Mouse (Mus musculus): ENCODE results near the gene Gabarapl2. TPM values are rescaled to one million over a fixed set of nuclear protein-coding genes. Genes with fewer than 3 reads are reported as not detected.
A peak's percentile ranks its signal among the peaks of the same experiment; 100 is the strongest.

The Gabarapl2 gene
- 272 and 278 TPM in 2 replicates for polyA plus RNA-seq (2014; fragmentation: Nextera tagmentation; extraction: Ambion mirVana)

DNA sequence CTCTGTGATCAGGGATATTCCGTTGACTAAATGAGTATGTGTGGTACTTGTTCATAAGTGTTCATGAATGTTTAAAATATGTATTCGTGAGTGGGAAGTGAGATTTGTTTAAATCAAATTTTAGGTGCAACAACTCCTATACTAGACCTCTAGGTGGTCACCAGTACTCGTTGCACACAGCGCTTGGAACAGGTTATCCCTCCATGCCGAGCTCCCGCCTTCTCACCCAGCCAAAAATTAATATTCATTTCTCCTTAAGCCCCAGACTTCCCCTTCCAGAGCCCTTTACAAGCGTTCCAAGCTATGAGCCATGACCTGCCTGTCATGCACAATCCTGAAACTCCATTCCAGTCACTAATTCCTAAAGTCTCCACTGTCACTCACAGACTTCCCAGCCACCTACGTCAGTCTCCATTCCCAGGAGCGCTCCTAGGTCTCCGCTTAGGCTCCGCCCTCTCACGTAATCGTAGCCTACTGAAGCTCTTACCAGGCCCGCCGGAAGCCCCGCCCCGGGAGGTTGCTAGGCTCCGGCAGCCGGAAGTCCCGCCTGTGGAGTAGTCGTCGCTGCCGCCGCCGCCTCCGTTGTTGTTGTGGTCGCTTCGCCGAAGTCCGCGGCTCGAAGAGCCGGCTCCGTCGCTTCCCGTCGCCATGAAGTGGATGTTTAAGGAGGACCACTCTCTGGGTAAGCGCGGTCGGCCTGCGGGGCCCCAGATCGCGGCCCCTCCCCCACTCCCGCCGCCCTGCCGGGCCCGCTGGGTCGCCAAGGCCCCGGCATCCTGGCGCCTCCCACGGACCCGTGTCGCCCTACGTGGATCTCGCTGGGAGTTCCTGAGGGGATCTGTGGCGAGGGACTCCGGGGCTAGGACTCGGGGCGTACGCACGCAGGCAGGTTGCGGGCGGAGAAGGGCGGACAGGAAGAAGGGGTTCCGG lies at the start of gene Gabarapl2:
Gene Gabarapl2 (plus strand): TSS at position 533 of the 930 bp plus-strand sequence.
- H3K36me3 ChIP-seq (ENCODE audit: control insufficient read depth, insufficient read depth, low read length), result peaks cover 4% of the 10 kb centered on the region; the same call in 1 of the 2 replicates
- H3K27ac ChIP-seq (ENCODE audit: low read depth, low read length), result 0 out of 2 replicates have a peak within 1 kb of the TSS, but pooled peaks have one; percentile 18
- under 1% methylated on average over 65 of the region's 65 CpGs for WGBS
- H3K4me1 ChIP-seq (replicated peaks; ENCODE audit: control insufficient read depth, insufficient read depth, low read length), result peaks cover 8% of the 10 kb centered on the region; the same call in 1 of the 2 replicates
- H3K27me3 ChIP-seq (ENCODE audit: control insufficient read depth, insufficient read depth, low read length), result no peaks in the 10 kb centered on the region
- peak within 1 kb of the TSS; percentile 99 for H3K4me3 ChIP-seq (ENCODE audit: low read depth, low read length)
- DNase-seq (ENCODE audit: low spot score), result peak; percentile 97
- H3K9me3 ChIP-seq (ENCODE audit: control insufficient read depth, low read length), result no peaks in the 10 kb centered on the region
- H3K9ac ChIP-seq (ENCODE audit: low read length), result peak within 1 kb of the TSS; percentile 87
- H3K4me2 ChIP-seq (ENCODE audit: low read depth, low read length, severe bottlenecking), result peak within 1 kb of the TSS; percentile 78
- ATAC-seq (replicated peaks; ENCODE audit: low FRiP score), result peak; percentile 99

DNA sequence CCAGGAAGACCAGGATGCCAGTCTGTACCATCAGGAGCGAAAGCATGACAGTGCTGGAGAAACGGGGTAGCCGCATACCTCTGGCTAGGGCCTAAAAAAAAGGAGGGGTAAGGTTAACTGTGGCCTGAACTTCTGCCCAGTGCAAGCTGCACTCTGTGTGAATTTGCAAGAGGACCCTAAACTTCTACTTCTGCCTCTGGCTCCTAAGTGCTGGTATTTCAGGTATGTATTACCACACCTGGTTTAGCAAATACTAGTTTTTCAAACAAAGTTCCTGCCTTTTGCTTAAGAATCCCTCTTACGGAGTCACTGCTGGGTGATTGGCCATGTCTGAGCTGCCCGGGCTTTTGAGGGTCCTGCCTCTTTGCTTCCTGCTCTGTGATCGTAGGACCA lies 49.6 kb upstream of the Gabarapl2 start:
- peaks cover 35% of the 10 kb centered on the region for H3K27me3 ChIP-seq (ENCODE audit: control insufficient read depth, insufficient read depth, low read length)
- no peak for ATAC-seq (replicated peaks; ENCODE audit: low FRiP score)

DNA sequence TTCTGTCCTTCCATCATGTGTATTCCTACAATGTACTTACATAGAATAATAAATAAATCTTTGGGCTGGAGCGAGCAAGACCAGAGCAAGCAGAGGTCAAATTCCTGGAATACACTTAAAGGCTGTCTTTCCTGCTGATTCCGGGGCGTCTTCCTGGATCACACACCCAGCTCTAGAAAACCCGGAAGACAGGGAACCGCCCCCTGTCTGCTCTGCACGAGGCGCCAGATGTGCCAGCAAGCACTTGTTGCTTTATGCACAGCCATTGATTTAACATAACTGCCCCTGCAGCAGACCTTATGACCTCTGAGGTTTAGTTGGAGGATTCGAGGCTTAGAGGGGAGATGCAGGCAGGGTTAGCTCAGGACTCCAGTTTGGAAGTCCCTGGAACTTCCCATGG lies 48.5 kb upstream of the Gabarapl2 start:
- DNase-seq (ENCODE audit: low spot score) (no peak), ATAC-seq (replicated peaks; ENCODE audit: low FRiP score) (no peak)
- Histone ChIP-seq H3K27me3 (ENCODE audit: control insufficient read depth, insufficient read depth, low read length) (peaks cover 35% of the 10 kb centered on the region), H3K9ac (ENCODE audit: low read length) (no peak overlapping the region), H3K9me3 (ENCODE audit: control insufficient read depth, low read length) (no peaks in the 10 kb centered on the region), H3K4me1 (replicated peaks; ENCODE audit: control insufficient read depth, insufficient read depth, low read length) (no peaks in the 10 kb centered on the region), H3K4me2 (ENCODE audit: low read depth, low read length, severe bottlenecking) (no peak overlapping the region), H3K36me3 (ENCODE audit: control insufficient read depth, insufficient read depth, low read length) (no peaks in the 10 kb centered on the region), H3K27ac (ENCODE audit: low read depth, low read length) (no peak overlapping the region), H3K4me3 (ENCODE audit: low read depth, low read length) (no peak overlapping the region)
- 61% methylated on average over 8 of the region's 8 CpGs for WGBS

More for the DNA sequence above, 49.6 kb upstream of the Gabarapl2 start:
- H3K4me3 ChIP-seq (ENCODE audit: low read depth, low read length), result no peak overlapping the region
- no peak overlapping the region for H3K27ac ChIP-seq (ENCODE audit: low read depth, low read length)
- H3K9me3 ChIP-seq (ENCODE audit: control insufficient read depth, low read length), result no peaks in the 10 kb centered on the region
- 65% methylated on average over 6 of the region's 6 CpGs for WGBS
- H3K36me3 ChIP-seq (ENCODE audit: control insufficient read depth, insufficient read depth, low read length), result no peaks in the 10 kb centered on the region
- no peak overlapping the region for H3K9ac ChIP-seq (ENCODE audit: low read length)
- DNase-seq (ENCODE audit: low spot score), result no peak
- H3K4me1 ChIP-seq (replicated peaks; ENCODE audit: control insufficient read depth, insufficient read depth, low read length), result no peaks in the 10 kb centered on the region
- no peak overlapping the region for H3K4me2 ChIP-seq (ENCODE audit: low read depth, low read length, severe bottlenecking)

DNA sequence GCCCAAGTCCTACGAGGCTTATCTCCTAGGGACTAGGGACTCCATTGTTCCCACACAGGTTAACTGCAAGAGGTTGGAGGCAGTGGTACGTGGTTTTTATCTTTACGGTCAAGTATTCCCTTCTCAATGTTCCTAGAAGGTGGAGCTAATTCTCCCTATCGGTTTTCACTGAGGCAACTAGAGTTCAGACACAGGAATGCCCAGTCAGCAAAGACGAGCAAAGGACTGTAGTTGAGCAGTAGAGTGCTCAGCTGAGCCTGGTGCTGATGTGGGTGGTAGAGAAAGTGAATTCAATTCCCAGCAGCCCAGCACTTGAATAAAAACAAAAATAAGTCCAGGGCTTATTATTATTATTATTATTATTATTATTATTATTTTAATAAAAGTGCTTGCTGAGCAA lies 47.9 kb upstream of the Gabarapl2 start:
- no peak overlapping the region for H3K27ac ChIP-seq (ENCODE audit: low read depth, low read length)
- ATAC-seq (replicated peaks; ENCODE audit: low FRiP score), result no peak
- H3K4me1 ChIP-seq (replicated peaks; ENCODE audit: control insufficient read depth, insufficient read depth, low read length), result no peaks in the 10 kb centered on the region
- no peak overlapping the region for H3K4me2 ChIP-seq (ENCODE audit: low read depth, low read length, severe bottlenecking)
- no peak overlapping the region for H3K4me3 ChIP-seq (ENCODE audit: low read depth, low read length)
- H3K9ac ChIP-seq (ENCODE audit: low read length), result no peak overlapping the region
- no peaks in the 10 kb centered on the region for H3K36me3 ChIP-seq (ENCODE audit: control insufficient read depth, insufficient read depth, low read length)
- H3K9me3 ChIP-seq (ENCODE audit: control insufficient read depth, low read length), result no peaks in the 10 kb centered on the region
- H3K27me3 ChIP-seq (ENCODE audit: control insufficient read depth, insufficient read depth, low read length), result peaks cover 35% of the 10 kb centered on the region
- WGBS, result 66% methylated on average over 5 of the region's 5 CpGs
- no peak for DNase-seq (ENCODE audit: low spot score)

- Histone ChIP-seq H3K9ac (ENCODE audit: low read length) (no peak overlapping the region), H3K27me3 (ENCODE audit: control insufficient read depth, insufficient read depth, low read length) (peaks cover 20% of the 10 kb centered on the region), H3K9me3 (ENCODE audit: control insufficient read depth, low read length) (no peaks in the 10 kb centered on the region), H3K27ac (ENCODE audit: low read depth, low read length) (no peak overlapping the region), H3K4me1 (replicated peaks; ENCODE audit: control insufficient read depth, insufficient read depth, low read length) (no peaks in the 10 kb centered on the region), H3K36me3 (ENCODE audit: control insufficient read depth, insufficient read depth, low read length) (no peaks in the 10 kb centered on the region), H3K4me3 (ENCODE audit: low read depth, low read length) (no peak overlapping the region), H3K4me2 (ENCODE audit: low read depth, low read length, severe bottlenecking) (no peak overlapping the region)
- WGBS, result 85% methylated on average over 7 of the region's 7 CpGs
- no peak for DNase-seq (ENCODE audit: low spot score)
- no peak for ATAC-seq (replicated peaks; ENCODE audit: low FRiP score)
Observed at GRCm38 (mm10) chr8:111894955-111895354, 45.5 kb upstream of the Gabarapl2 start.

GRCm38 (mm10) chr8:111898586-111898985 lies 41.9 kb upstream of the Gabarapl2 start:
- ATAC-seq (replicated peaks; ENCODE audit: low FRiP score) (no peak), DNase-seq (ENCODE audit: low spot score) (no peak)
- Histone ChIP-seq H3K27me3 (ENCODE audit: control insufficient read depth, insufficient read depth, low read length) (no peaks in the 10 kb centered on the region), H3K4me2 (ENCODE audit: low read depth, low read length, severe bottlenecking) (no peak overlapping the region), H3K4me1 (replicated peaks; ENCODE audit: control insufficient read depth, insufficient read depth, low read length) (no peaks in the 10 kb centered on the region), H3K36me3 (ENCODE audit: control insufficient read depth, insufficient read depth, low read length) (no peaks in the 10 kb centered on the region), H3K9me3 (ENCODE audit: control insufficient read depth, low read length) (no peaks in the 10 kb centered on the region), H3K4me3 (ENCODE audit: low read depth, low read length) (no peak overlapping the region), H3K9ac (ENCODE audit: low read length) (no peak overlapping the region), H3K27ac (ENCODE audit: low read depth, low read length) (no peak overlapping the region)
- 45% methylated on average over 10 of the region's 10 CpGs for WGBS

- Histone ChIP-seq H3K9ac (ENCODE audit: low read length) (no peak overlapping the region), H3K27ac (ENCODE audit: low read depth, low read length) (no peak overlapping the region), H3K4me3 (ENCODE audit: low read depth, low read length) (no peak overlapping the region), H3K27me3 (ENCODE audit: control insufficient read depth, insufficient read depth, low read length) (no peaks in the 10 kb centered on the region), H3K9me3 (ENCODE audit: control insufficient read depth, low read length) (no peaks in the 10 kb centered on the region), H3K4me2 (ENCODE audit: low read depth, low read length, severe bottlenecking) (no peak overlapping the region), H3K4me1 (replicated peaks; ENCODE audit: control insufficient read depth, insufficient read depth, low read length) (no peaks in the 10 kb centered on the region), H3K36me3 (ENCODE audit: control insufficient read depth, insufficient read depth, low read length) (no peaks in the 10 kb centered on the region)
- ATAC-seq (replicated peaks; ENCODE audit: low FRiP score), result no peak
- DNase-seq (ENCODE audit: low spot score), result no peak
- 48% methylated on average over 5 of the region's 5 CpGs for WGBS
Observed at GRCm38 (mm10) chr8:111902080-111902479, 38.4 kb upstream of the Gabarapl2 start.

- WGBS, result 81% methylated on average over 7 of the region's 8 CpGs
- ATAC-seq (replicated peaks; ENCODE audit: low FRiP score), result no peak
- Histone ChIP-seq H3K4me2 (ENCODE audit: low read depth, low read length, severe bottlenecking) (no peak overlapping the region), H3K4me1 (replicated peaks; ENCODE audit: control insufficient read depth, insufficient read depth, low read length) (peaks cover 3% of the 10 kb centered on the region; the same call in 1 of the 2 replicates), H3K9ac (ENCODE audit: low read length) (no peak overlapping the region), H3K27ac (ENCODE audit: low read depth, low read length) (no peak overlapping the region), H3K4me3 (ENCODE audit: low read depth, low read length) (no peak overlapping the region), H3K36me3 (ENCODE audit: control insufficient read depth, insufficient read depth, low read length) (no peaks in the 10 kb centered on the region), H3K27me3 (ENCODE audit: control insufficient read depth, insufficient read depth, low read length) (peaks cover 7% of the 10 kb centered on the region), H3K9me3 (ENCODE audit: control insufficient read depth, low read length) (no peaks in the 10 kb centered on the region)
- DNase-seq (ENCODE audit: low spot score), result no peak
Observed at GRCm38 (mm10) chr8:111905500-111906121, 34.9 kb upstream of the Gabarapl2 start.

Measured in forebrain, embryonic 11.5 days (tissue).